Mouse (Mus musculus) MEL (cell line): ENCODE data around the gene Foxo6. TPM values are rescaled to one million over a fixed set of nuclear protein-coding genes. Genes with fewer than 3 reads are reported as not detected.

Source experiments
- DNase-seq: peaks from one replicate; pipeline ENCODE4 v3.0.0; 2011; ENCODE audit warnings: low read depth, low spot score
- H3K27ac ChIP-seq: 2 replicates; pipeline ENCODE4 v1.5.1; 2012; ENCODE audit warnings: low read depth, mild to moderate bottlenecking, control low read depth, low read length, moderate library complexity; ENCODE audit not compliant: control insufficient read depth
- H3K27me3 ChIP-seq, 2 experiments: fragments of 150-350 bp in 1 of 2; sonication (generic) in 1 of 2; 2 replicates each; pipeline ENCODE4 v1.6.1; 2012; ENCODE audit warnings: low read length in 2 of 2, mild to moderate bottlenecking in 2 of 2, improper control_type of control experiment in 1 of 2, moderate library complexity in 1 of 2; ENCODE audit not compliant: insufficient read depth in 2 of 2, control insufficient read depth in 1 of 2
- H3K36me3 ChIP-seq, 2 experiments: 2 replicates each; pipeline ENCODE4 v1.6.1; 2012 to 2014; ENCODE audit warnings: low read length in 2 of 2, improper control_type of control experiment in 1 of 2, inconsistent platforms in 1 of 2, mild to moderate bottlenecking in 1 of 2; ENCODE audit not compliant: insufficient read depth in 2 of 2, control insufficient read depth in 1 of 2
- H3K4me1 ChIP-seq, 2 experiments: fragments of 150-350 bp in 1 of 2; sonication (generic) in 1 of 2; 2 replicates each; pipeline ENCODE4 v1.6.1; 2012; ENCODE audit warnings: low read length in 2 of 2, improper control_type of control experiment in 1 of 2, mild to moderate bottlenecking in 1 of 2; ENCODE audit not compliant: insufficient read depth in 2 of 2, control insufficient read depth in 1 of 2
- H3K4me3 ChIP-seq, 2 experiments: fragments of 150-350 bp in 1 of 2; sonication (generic) in 1 of 2; 2 replicates each; pipeline ENCODE4 v1.5.1; 2012; ENCODE audit warnings: low read depth in 2 of 2, low read length in 2 of 2, mild to moderate bottlenecking in 2 of 2, moderate library complexity in 2 of 2, control low read depth in 1 of 2, improper control_type of control experiment in 1 of 2; ENCODE audit not compliant: control insufficient read depth in 1 of 2, insufficient read depth in 1 of 2
- H3K79me2 ChIP-seq: 2 replicates; pipeline ENCODE4 v1.6.1; 2012; ENCODE audit warnings: mild to moderate bottlenecking, low read length, moderate library complexity; ENCODE audit not compliant: control insufficient read depth, poor library complexity, insufficient read depth
- H3K9ac ChIP-seq: 2 replicates; pipeline ENCODE4 v1.6.1; 2012; ENCODE audit warnings: low read depth, mild to moderate bottlenecking, control low read depth, low read length, moderate library complexity; ENCODE audit not compliant: control insufficient read depth, poor library complexity, severe bottlenecking
- H3K9me3 ChIP-seq: fragments of 150-350 bp; sonication (generic); replicated peaks from 2 replicates; pipeline ENCODE4 v1.6.1; 2012; ENCODE audit warnings: mild to moderate bottlenecking, low read length, improper control_type of control experiment, moderate library complexity; ENCODE audit not compliant: insufficient read depth
- CHD1 ChIP-seq: IDR thresholded peaks from 2 replicates; pipeline ENCODE4 v1.6.1; 2012; ENCODE audit warnings: low read depth, mild to moderate bottlenecking, inconsistent platforms, low read length, improper control_type of control experiment
- CHD2 ChIP-seq: IDR thresholded peaks from 2 replicates; pipeline ENCODE4 v1.6.1; 2011; ENCODE audit warnings: low read length, improper control_type of control experiment
- CTCF ChIP-seq, 3 experiments: IDR thresholded peaks in 2 of 3; conservative IDR thresholded peaks in 1 of 3; 2 replicates each; pipeline ENCODE4 v1.5.1; 2011 to 2012; ENCODE audit warnings: low read length in 3 of 3, low read depth in 2 of 3, mild to moderate bottlenecking in 2 of 3, improper control_type of control experiment in 1 of 3, inconsistent platforms in 1 of 3, mixed read lengths in 1 of 3, moderate library complexity in 1 of 3; ENCODE audit not compliant: control insufficient read depth in 1 of 3, insufficient read depth in 1 of 3, poor library complexity in 1 of 3, severe bottlenecking in 1 of 3
- ELF1 ChIP-seq: IDR thresholded peaks from 2 replicates; pipeline ENCODE4 v1.6.1; 2014; ENCODE audit warnings: low read depth, mild to moderate bottlenecking, inconsistent platforms, low read length, improper control_type of control experiment, moderate library complexity
- ETS1 ChIP-seq: IDR thresholded peaks from 2 replicates; pipeline ENCODE4 v1.6.1; 2012; ENCODE audit warnings: low read depth, mild to moderate bottlenecking, inconsistent platforms, low read length, improper control_type of control experiment, moderate library complexity
- GABPA ChIP-seq: IDR thresholded peaks from 2 replicates; pipeline ENCODE4 v1.6.1; 2012; ENCODE audit warnings: low read depth, mild to moderate bottlenecking, inconsistent platforms, low read length, improper control_type of control experiment, moderate library complexity
- HCFC1 ChIP-seq: IDR thresholded peaks from 2 replicates; pipeline ENCODE4 v1.6.1; 2012; ENCODE audit warnings: low read depth, mild to moderate bottlenecking, inconsistent platforms, low read length, improper control_type of control experiment, moderate library complexity
- JUND ChIP-seq: IDR thresholded peaks from 2 replicates; pipeline ENCODE4 v1.6.1; 2011; ENCODE audit warnings: low read depth, mild to moderate bottlenecking, improper control_type of control experiment, low read length
- MAFK ChIP-seq: IDR thresholded peaks from 2 replicates; pipeline ENCODE4 v1.6.1; 2011; ENCODE audit warnings: low read depth, mild to moderate bottlenecking, low read length, improper control_type of control experiment, borderline replicate concordance
- MAX ChIP-seq: IDR thresholded peaks from 2 replicates; pipeline ENCODE4 v1.6.1; 2011; ENCODE audit warnings: low read length, improper control_type of control experiment
- MAZ ChIP-seq: IDR thresholded peaks from 2 replicates; pipeline ENCODE4 v1.6.1; 2012; ENCODE audit warnings: low read depth, mild to moderate bottlenecking, inconsistent platforms, low read length, improper control_type of control experiment
- MYC ChIP-seq: IDR thresholded peaks from 2 replicates; pipeline ENCODE4 v1.6.1; 2011; ENCODE audit warnings: low read depth, mild to moderate bottlenecking, low read length, improper control_type of control experiment, moderate library complexity
- NRF1 ChIP-seq: IDR thresholded peaks from 2 replicates; pipeline ENCODE4 v1.6.1; 2014; ENCODE audit warnings: low read depth, mild to moderate bottlenecking, inconsistent platforms, low read length, improper control_type of control experiment, moderate library complexity; ENCODE audit not compliant: poor library complexity, insufficient read depth, severe bottlenecking
- POLR2A ChIP-seq, 2 experiments: IDR thresholded peaks; 2 replicates each; pipeline ENCODE4 v1.6.1; 2011 to 2012; ENCODE audit warnings: low read length in 2 of 2, mild to moderate bottlenecking in 2 of 2, control low read depth in 1 of 2, improper control_type of control experiment in 1 of 2, low read depth in 1 of 2, moderate library complexity in 1 of 2; ENCODE audit not compliant: control insufficient read depth in 1 of 2, insufficient read depth in 1 of 2, poor library complexity in 1 of 2
- POLR2AphosphoS5 ChIP-seq: IDR thresholded peaks from 2 replicates; pipeline ENCODE4 v1.6.1; 2012; ENCODE audit warnings: low read depth, borderline replicate concordance, mild to moderate bottlenecking, inconsistent platforms, low read length, moderate library complexity, mixed read lengths
- RCOR1 ChIP-seq: IDR thresholded peaks from 2 replicates; pipeline ENCODE4 v1.6.1; 2012; ENCODE audit warnings: low read depth, mild to moderate bottlenecking, inconsistent platforms, low read length, improper control_type of control experiment
- SIN3A ChIP-seq: IDR thresholded peaks from 2 replicates; pipeline ENCODE4 v1.6.1; 2012; ENCODE audit warnings: low read length, improper control_type of control experiment, inconsistent platforms
- TCF12 ChIP-seq: IDR thresholded peaks from 2 replicates; pipeline ENCODE4 v1.6.1; 2014; ENCODE audit warnings: low read depth, mild to moderate bottlenecking, inconsistent platforms, low read length, improper control_type of control experiment, moderate library complexity
- UBTF ChIP-seq: IDR thresholded peaks from 2 replicates; pipeline ENCODE4 v1.6.1; 2012; ENCODE audit warnings: low read depth, mild to moderate bottlenecking, inconsistent platforms, low read length, improper control_type of control experiment, moderate library complexity, borderline replicate concordance; ENCODE audit not compliant: insufficient read depth
- ZMIZ1 ChIP-seq: IDR thresholded peaks from 2 replicates; pipeline ENCODE4 v1.6.1; 2012; ENCODE audit warnings: low read depth, mild to moderate bottlenecking, inconsistent platforms, low read length, improper control_type of control experiment, moderate library complexity
- polyA plus RNA-seq, 2 experiments: library from polyadenylated mRNA; stranded (reverse) in 1 of 2; unstranded in 1 of 2; fragments of >175 nt in 1 of 2; fragments of >200 nt in 1 of 2; gene quantifications; 2 replicates each; pipeline versions ENCODE4 v1.2.1 to v1.2.4; 2012; ENCODE audit warnings: low replicate concordance in 2 of 2, low read depth in 1 of 2; ENCODE audit not compliant: insufficient read length in 2 of 2, insufficient read depth in 1 of 2, missing spikeins in 1 of 2
- total RNA-seq: library from RNA; depleted of rRNA; stranded (reverse); fragments of 300-350 nt; gene quantifications from 2 replicates; pipeline ENCODE4 v1.2.3, GENCODE M21; 2012

Foxo6 gene
- total and polyA plus RNA-seq, 3 experiments, result 0.31 to 3.4 TPM; not detected in 1

GRCm38 (mm10) chr4:120228613-120229012, 58.5 kb downstream of the Foxo6 start:
- Histone ChIP-seq H3K9me3 (no peaks in the 10 kb centered on the region), H3K4me3 (no peak overlapping the region), H3K79me2 (no peaks in the 10 kb centered on the region), H3K4me1 (peaks cover 0 to 6% of the 10 kb centered on the region in 2 experiments; a peak in 1 of 4 replicates), H3K27ac (no peak overlapping the region), H3K9ac (no peak overlapping the region), H3K36me3 (no peaks in the 10 kb centered on the region), H3K27me3 (no peaks in the 10 kb centered on the region)
- no peak for DNase-seq
- TF ChIP-seq GABPA (no peak), NRF1 (no peak)

GRCm38 (mm10) chr4:120227224-120227623, 59.9 kb downstream of the Foxo6 start:
- Histone ChIP-seq H3K4me3 (no peak overlapping the region), H3K79me2 (no peaks in the 10 kb centered on the region)
- TF ChIP-seq RCOR1 (no peak), CTCF (IDR thresholded peaks at IDR 0.05 in 2 of 3, conservative IDR thresholded peaks at IDR 0.05 in 1 of 3; ENCODE audit: control insufficient read depth in 1 of 3, insufficient read depth in 1 of 3, low read depth in 2 of 3, low read length in 3 of 3, poor library complexity in 1 of 3, severe bottlenecking in 1 of 3) (no peak), MYC (no peak), HCFC1 (no peak)
- TF ChIP-seq, all 39 proteins: peak for 0
- no peaks in the 10 kb centered on the region for H3K36me3 ChIP-seq
- H3K9me3 ChIP-seq, result no peaks in the 10 kb centered on the region
- no peak overlapping the region for H3K27ac ChIP-seq
- no peaks in the 10 kb centered on the region for H3K27me3 ChIP-seq
- H3K9ac ChIP-seq, result no peak overlapping the region
- H3K4me1 ChIP-seq, result peaks cover 0 to 9% of the 10 kb centered on the region in 2 experiments; a peak in 1 of 4 replicates
- DNase-seq, result no peak

- Histone ChIP-seq H3K27me3 (no peaks in the 10 kb centered on the region), H3K9ac (no peak overlapping the region), H3K9me3 (no peaks in the 10 kb centered on the region), H3K4me3 (no peak overlapping the region), H3K79me2 (no peaks in the 10 kb centered on the region), H3K36me3 (no peaks in the 10 kb centered on the region), H3K4me1 (peaks cover 0 to 9% of the 10 kb centered on the region in 2 experiments; a peak in 1 of 4 replicates), H3K27ac (no peak overlapping the region)
- DNase-seq, result no peak
- TF ChIP-seq MAFK (no peak), SIN3A (no peak), ELF1 (no peak), UBTF (no peak), ETS1 (no peak), HCFC1 (no peak), POLR2AphosphoS5 (no peak), MAZ (no peak), CHD1 (no peak), GABPA (no peak), NRF1 (no peak), ZMIZ1 (no peak), CHD2 (no peak), POLR2A (IDR thresholded peaks at IDR 0.05; ENCODE audit: control insufficient read depth in 1 of 2, insufficient read depth in 1 of 2, low read depth in 1 of 2, low read length in 2 of 2, poor library complexity in 1 of 2) (no peak), JUND (no peak), TCF12 (no peak), MAX (no peak)
Observed at GRCm38 (mm10) chr4:120226682-120227081, 60.5 kb downstream of the Foxo6 start.
